Mouse (Mus musculus): ENCODE results near the gene Cdc123.

The Cdc123 gene

DNA sequence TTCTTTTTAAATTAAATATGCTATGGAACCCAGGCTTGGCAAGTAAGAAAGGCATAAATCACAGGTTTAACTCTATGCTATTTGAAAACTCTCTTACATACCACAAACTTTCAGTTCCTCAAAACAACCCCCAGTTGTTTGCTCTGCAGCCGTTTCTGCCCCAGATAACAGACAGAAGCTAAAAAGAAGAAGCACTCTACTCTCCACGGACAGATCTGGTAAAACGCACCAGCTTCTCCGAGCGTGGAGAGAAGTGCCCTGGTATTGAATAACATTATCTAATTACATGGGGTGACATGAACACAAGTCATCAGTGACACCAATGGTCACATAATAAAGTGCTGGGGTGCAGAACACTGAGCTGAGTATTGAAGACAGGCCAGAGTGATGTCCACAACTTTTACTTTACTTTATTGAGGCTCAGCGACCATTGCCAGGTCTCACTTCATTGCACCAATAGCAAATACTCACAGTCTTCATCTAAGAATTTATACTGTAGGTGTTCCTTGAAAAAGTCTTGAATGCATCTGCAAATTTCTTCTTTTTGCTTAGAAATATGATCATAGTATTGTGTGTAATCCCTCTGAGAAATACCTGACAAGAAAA, 40.4 kb downstream of the Cdc123 start:
- no peak for DNase-seq (ENCODE audit: low spot score in 2 of 2)

DNA sequence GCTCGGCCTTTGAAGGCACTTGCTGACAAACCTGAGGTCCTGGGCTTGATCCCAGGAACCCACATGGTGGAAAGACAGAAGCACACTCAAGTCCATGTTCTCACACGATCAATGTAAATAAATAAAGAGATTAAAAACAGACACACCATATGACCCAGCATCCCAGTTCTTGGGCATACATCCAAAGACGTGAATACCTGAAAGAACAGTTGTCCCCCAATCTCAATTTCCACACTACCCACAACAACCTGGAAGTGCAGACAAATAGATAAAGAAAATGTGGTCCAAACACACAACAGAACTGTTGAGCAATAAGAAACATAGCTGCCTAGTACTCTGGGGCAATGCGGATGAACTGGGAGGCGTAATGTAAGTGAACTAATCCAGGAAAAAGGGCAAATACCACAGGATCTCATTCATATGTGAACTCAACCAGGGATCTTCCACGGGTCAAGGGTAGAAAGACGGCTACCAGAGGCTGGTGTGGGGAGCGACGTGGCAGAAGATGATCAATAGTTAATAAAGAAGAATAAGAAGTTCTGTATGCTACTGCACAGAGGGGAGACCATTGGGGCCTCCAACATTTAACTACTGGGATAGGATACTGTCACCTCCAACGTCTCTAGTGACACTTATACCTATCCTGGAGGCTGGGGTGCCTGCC, 42.9 kb downstream of the Cdc123 start:
- DNase-seq (ENCODE audit: low spot score in 2 of 2) = no peak

DNA sequence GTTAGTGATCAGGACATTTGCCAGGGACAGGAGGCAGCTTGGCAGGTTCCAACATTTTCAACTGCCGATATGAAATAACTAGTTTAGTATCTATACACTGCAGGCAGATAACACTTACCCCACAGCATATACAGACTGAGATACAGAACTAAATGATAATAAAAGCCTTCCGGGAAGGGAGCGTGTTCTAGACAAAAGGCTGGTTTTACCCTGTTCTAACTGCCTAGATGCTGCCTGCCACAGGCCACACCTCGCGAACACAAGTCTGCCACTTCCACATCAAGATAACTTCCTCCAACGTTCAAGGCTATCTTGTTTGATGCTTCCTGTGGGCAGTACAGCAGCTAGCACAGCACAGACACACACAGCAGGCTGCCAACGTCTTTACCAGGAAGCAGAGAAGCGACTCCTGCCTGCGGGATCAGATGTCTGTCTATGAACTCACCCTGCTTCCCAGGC, 43.8 kb downstream of the Cdc123 start:
- DNase-seq (ENCODE audit: low spot score in 2 of 2) = no peak

DNA sequence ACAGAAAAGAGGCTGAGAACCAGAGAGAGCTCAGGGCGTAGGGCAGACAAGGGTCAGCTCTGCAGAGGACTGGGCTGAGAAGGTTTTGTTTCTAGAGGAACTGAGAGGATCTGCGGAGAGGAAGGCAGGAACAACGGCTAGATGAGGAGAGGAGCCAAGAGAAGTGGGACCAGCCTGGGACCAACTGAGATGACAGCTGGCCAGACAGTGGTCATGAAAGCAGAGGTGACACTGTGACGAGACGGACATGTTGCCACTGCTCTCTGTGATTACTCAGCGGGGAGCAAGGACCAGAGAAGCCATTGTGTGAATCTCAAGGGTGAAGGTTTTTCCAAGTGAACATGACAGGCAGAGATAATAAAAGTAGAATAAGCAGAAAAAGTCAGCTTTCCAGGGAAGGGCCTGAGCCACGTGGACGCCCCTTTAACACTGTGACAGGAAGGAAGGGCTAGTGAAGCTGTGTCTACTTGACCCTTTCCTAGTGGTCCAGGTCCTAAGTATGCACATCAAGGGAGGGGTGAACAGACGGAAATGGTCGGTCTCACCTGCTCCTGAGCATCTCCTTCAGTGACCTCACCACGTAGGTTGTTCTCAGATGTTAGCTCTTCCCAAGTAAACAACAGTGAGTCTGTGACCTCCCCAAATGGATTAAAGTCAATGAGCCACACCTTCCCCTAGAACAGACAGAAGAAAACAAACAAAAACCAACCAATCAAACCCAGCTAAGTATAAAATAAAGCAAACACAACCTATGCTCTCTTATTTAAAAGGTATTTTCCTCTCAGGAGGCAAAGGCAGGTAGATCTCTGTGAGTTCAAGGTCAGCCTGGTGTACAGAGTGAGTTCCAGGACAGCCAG, 46.9 kb downstream of the Cdc123 start:
- DNase-seq (ENCODE audit: low spot score in 2 of 2) = no peak

DNA sequence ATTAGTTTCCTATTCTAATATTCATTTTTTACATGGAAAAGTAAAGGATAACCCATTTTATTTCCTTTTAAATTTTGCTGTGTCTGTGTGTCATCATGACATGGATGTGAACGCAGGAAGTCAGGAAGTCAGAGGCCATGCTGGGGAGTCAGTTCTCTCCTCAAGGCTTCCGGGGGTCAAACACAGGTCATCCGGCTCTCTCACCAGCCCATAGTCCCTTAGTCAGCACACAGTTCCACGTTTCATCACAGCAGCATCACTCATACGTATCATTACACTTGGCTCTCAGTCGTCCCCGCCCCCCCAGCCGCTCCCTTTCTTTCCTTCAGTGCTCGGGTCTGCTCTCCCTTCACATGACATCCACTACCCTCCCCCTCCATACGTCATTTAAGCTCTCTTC, 51.2 kb downstream of the Cdc123 start:
- no peak for DNase-seq (ENCODE audit: low spot score in 2 of 2)

DNA sequence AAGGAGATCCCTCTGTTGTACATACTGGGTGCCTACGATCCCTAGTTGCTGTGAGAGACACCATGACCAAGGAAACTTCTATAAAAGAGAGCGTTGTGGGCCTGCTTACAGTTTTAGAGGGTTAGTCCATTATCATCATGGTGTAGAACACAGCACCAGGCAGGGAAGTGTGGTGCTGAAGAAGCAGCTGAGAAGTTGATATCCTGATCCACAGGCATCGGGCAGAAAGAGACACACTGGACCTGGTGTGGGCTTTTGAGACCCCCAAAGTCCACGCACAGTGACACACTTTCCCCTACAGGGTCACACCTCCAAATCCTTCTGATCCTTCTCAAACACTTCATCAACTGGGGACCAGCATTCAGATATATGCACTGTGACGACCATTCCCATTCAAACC, 52.9 kb downstream of the Cdc123 start:
- DNase-seq (ENCODE audit: low spot score in 2 of 2) = no peak

DNA sequence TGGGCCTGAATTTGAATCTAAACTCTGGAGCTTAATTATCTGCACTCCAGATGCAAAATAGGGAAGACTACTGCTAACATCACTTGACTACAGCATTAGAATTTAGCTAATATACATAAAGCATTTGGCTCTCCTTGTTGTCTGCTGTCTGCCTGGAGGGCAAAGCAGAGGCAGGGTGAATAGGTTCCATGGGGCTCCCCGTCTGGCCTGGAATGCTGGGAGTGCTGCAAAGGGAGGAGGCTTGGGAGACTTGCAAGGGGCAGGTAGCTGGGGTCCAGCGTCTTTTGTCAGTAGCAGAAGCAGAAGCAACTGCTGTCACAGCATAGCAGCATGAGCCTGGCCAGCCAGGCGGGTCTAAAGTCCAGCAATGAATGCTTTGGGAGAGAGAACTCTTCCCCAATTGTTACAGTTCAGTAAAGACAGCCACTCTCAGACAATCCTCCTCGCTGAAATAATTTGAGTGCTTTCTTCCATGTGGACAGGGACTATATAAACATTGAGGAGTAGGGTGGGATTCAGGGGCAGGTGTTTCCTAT, 55.3 kb downstream of the Cdc123 start:
- no peak for DNase-seq (ENCODE audit: low spot score in 2 of 2)

DNA sequence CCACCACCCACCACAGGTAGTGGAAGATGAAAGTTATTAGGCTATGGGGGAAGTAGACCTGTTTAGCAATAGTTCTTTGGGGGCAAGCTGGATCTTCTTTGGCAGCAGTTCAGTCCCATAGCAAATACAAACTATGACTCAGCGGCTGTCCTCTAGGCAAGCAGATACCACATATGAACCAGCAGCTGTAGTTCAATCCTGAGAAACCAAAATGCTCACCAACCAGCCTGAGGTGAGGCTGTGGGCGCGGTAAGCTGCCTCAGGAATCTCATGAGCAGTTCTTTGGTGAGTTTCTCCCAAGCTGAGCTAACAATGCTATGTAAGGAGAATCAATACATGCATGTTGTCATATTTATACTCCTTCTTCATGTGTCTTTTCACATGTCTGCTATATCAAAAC, 57.6 kb downstream of the Cdc123 start:
- no peak for DNase-seq (ENCODE audit: low spot score in 2 of 2)

DNA sequence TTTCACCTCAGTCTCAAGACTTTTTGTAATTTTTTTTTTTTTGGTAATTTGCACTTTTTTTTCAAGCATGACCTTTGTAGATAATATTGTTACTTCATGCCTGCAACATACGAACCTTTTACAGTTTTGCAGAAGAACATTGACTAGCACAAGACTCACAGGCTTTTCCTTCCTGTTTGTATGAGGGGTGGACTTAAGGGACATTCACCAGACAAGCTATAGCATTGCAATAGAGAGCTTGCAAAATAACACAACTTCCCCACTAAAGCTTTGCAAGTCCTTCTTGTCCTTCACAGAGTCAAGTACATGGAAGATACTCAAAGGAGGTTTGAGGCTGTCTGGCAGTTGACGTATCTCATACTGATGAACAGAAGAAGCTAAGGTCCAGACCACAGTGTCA, 72.5 kb downstream of the Cdc123 start:
- DNase-seq (ENCODE audit: low spot score in 2 of 2) = no peak

DNA sequence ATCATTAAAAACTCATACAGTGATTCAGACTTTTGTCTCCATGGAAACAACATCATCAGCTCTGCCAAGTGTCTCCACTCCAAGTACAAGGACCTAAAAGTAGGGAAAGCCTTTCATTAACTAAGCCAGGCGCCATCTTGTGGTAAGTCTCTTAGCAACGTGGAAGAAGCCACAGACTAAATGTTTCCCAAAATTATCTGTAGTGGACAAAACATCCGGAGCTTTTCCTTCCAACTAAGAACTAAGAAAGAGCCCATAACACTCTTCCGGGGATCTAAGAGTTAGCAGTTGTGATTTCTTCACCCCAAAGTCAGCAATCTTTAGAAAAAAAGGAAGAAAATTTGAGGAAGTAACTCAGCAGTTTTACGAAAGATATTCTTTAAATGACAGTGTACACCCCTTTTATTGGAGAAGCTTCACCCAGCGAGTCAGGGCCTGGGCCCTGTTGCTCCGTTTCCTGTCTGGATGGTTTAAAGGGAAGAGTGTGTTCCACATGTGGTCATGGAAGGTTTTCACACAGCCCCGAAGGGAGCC, 74.2 kb downstream of the Cdc123 start:
- DNase-seq (ENCODE audit: low spot score in 2 of 2) = no peak

DNA sequence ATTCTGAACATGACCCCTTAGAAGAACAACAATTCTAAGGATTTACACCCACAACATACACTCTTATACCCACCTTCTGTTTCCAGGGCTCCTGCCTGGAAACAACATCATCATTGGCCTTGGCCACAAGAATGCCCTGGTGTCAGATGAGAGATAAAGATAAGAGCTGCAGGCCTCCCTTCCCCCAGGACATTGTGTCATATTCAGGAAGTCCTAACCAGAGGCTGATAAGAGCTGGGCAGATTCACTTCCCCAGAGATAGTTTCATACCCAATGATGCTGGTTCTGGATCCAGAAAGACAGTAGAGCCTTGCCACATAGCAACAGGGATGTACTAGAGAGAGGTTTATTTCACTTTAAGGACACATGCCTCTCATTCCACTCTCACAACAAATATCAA, 75.3 kb downstream of the Cdc123 start:
- no peak for DNase-seq (ENCODE audit: low spot score in 2 of 2)

DNA sequence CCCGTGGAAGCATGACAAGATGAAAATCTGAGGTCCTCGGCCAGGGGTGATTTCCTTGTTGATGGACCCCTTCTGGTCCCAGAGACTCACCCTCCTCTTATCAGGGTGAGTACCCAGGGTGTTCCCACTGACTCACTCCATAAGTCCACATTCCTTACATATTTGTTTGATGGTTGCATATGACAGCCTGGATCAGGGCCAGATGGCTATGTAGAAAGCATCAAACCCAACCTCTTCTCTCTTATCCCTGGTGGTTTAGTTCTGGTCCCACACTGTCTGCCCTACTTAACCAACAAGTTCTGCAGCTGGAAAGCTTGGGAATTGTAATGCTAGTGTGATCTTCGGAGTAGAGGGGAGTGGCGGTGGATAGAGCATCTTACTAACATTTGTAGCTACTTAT, 76.0 kb downstream of the Cdc123 start:
- DNase-seq (ENCODE audit: low spot score in 2 of 2) = no peak

DNA sequence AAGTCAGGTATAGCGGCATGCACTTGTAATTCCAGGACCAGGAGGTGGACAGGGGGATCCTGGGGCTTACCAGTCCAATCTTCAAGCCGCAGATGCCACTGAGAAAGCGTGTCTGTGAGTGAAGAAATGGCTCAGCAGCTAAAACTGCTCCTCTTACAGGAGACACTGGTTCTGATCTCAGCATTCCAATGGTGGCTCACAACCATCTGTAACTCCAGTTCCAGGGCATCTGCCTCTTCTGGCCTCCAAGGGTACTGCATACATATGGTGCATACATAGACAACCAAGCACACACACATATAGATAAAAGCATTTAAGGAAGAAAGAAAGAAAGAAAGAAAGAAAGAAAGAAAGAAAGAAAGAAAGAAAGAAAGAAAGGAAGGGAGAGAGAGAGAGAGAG, 82.9 kb downstream of the Cdc123 start:
- DNase-seq (ENCODE audit: low spot score in 2 of 2) = no peak

DNA sequence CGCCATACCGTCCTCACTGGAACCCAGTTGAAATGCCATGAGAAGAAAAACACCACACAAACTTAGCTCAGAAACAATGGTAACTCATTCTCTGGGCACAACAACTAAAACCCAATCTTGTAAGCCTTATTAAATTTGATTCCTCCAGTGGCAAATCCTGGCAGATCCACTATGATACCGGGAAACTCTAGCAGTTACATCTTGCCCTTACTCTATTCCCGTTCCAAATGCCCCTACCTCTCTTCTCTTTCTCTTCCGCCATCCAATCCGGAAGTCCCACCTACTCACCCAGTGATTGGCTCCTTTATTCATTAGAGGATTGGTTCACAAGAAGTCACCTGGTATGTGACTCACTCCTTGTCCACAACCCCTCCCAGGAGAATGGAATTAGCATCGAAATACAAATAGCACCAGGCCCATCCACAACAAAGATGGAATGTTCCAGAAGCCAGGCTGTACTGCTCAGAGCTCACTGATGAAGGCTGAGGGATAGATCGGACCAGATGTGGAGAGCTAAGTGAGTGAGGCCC, 84.4 kb downstream of the Cdc123 start:
- no peak for DNase-seq (ENCODE audit: low spot score in 2 of 2)

DNA sequence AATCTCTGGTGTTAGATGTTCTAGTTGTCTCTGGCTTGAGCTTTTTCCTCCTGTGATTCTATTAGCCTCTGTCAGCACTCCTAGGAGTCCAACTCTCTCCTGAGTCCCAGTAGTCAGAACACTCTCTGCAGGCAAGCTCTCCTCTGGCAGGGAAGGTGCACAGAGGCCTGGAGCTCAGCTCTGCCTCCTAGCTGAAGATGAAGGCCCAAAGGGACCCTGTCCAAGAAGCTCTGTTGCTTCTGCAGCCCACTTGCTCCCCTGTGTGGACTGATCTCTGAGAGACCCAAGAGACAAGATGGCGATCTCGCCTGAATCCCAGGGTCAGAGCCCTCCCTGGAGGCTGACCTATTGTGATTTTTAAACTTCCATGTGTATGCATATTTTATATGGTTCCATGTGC, 86.4 kb downstream of the Cdc123 start:
- no peak for DNase-seq (ENCODE audit: low spot score in 2 of 2)

DNA sequence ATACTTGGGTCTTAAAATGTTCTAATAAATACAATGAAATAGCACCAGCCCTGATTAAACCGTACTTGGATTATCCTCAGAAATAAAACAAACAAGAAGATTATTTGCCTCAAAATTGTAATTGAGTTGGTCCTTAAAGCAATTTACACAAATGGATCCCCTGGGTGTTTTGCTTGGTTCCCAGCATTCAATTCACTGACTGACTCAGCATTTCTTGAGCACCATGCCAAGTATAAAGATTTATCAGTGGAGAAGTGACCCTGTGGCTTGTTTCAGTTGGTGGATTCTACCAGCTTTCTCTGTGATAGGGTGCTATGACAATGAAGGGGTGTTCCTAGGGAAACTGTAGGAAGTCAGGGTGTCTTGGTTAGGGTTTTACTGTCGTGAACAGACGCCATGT, 94.1 kb downstream of the Cdc123 start:
- DNase-seq (ENCODE audit: low spot score in 2 of 2) = no peak

DNA sequence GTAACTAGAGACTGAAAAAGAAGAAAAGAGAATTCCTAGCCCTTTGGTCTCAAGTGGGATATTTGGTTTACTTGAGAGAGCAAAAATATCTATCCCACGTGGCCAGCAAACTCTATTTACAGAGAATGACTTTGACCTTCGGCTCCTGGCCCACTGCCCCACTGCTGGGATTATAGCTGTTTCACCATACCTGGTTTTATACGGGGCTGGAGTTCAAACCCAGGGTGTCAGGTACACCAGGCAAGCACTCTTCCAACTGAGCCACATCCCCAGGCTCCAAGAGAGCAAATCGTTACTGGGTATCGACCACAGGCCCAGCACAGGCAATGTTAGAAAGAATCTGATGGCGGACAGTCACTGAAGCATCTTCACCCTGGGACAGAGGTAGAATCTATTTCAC, 95.8 kb downstream of the Cdc123 start:
- DNase-seq (ENCODE audit: low spot score in 2 of 2) = no peak

DNA sequence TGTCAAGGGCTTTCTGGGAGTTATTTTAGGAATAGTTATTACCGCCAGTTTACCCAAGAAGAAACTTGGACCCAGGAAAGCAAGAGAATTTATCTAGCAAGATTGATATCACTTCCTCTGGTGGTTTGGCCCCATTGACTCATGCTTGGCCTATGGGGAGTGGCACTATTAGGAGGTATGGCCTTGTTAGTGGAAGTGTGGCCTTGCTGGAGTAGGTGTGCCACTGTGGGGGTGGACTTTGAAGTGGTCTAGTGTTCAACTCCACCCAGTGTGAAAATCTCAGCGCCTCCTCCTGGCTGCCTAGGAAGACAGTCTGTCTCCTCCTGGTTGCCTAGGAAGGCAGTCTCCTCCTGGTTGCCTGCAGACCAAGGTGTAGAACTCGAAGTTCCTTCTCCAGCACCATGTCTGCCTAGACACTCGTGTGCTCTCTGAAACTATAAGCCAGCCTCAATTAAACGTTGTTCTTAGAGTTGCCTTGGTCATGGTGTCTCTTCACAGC, 97.4 kb downstream of the Cdc123 start:
- no peak for DNase-seq (ENCODE audit: low spot score in 2 of 2)

DNA sequence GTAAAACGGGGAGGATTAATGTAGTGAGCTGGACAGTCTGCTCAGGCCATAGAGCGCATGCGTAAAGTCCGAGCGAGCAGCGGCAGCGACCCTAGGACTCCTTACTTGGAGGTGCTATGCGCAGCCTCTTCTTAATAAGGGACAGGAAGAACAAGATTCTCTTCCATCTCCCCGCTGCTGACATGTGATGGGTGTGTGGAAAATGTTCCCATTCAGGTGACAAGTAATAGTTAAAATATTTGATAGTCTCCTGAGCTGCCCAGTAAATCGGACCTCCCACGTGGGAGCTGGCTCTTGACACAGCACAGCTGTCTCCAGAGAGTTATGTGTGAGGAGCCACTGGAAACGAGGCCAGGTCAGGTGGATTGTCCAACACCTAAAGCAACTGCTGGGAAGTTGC, 98.4 kb downstream of the Cdc123 start:
- no peak for DNase-seq (ENCODE audit: low spot score in 2 of 2)

Data from urinary bladder, adult 18-20 months (tissue).